Mouse (Mus musculus) ES-E14 (cell line): ENCODE data around the gene Gm6525. TPM values are rescaled to one million over a fixed set of nuclear protein-coding genes. Genes with fewer than 3 reads are reported as not detected.

Experiments
- DNase-seq: peaks from one replicate; pipeline ENCODE4 v3.0.0-alpha.2; 2013; ENCODE audit warnings: low read depth, low spot score
- H3K27ac ChIP-seq: 2 replicates; pipeline ENCODE4 v1.5.1; 2012; ENCODE audit warnings: low read depth, mild to moderate bottlenecking, low read length, moderate library complexity, mixed read lengths; ENCODE audit not compliant: poor library complexity, insufficient read depth, severe bottlenecking
- H3K36me3 ChIP-seq: 2 replicates; pipeline ENCODE4 v1.6.1; 2012; ENCODE audit warnings: mild to moderate bottlenecking, low read length, moderate library complexity, mixed read lengths; ENCODE audit not compliant: control insufficient read depth, poor library complexity, insufficient read depth, severe bottlenecking
- H3K4me1 ChIP-seq, 2 experiments: fragments of 150-350 bp in 1 of 2; sonication (generic) in 1 of 2; 2 replicates each; pipeline ENCODE4 v1.6.1; 2012; ENCODE audit warnings: low read length in 2 of 2, mild to moderate bottlenecking in 1 of 2, mixed read lengths in 1 of 2; ENCODE audit not compliant: control insufficient read depth in 2 of 2, insufficient read depth in 2 of 2, poor library complexity in 1 of 2
- H3K4me3 ChIP-seq, 2 experiments: fragments of 150-350 bp in 1 of 2; sonication (generic) in 1 of 2; 2 replicates each; pipeline ENCODE4 v1.5.1; 2012; ENCODE audit warnings: low read length in 2 of 2, low read depth in 1 of 2, mild to moderate bottlenecking in 1 of 2, mixed read lengths in 1 of 2; ENCODE audit not compliant: insufficient read depth in 1 of 2, poor library complexity in 1 of 2, severe bottlenecking in 1 of 2
- H3K9ac ChIP-seq: 2 replicates; pipeline ENCODE4 v1.6.1; 2012; ENCODE audit warnings: low read depth, mild to moderate bottlenecking, low read length, mixed read lengths; ENCODE audit not compliant: poor library complexity, insufficient read depth, severe bottlenecking
- H3K9me3 ChIP-seq: fragments of 150-350 bp; sonication (generic); 2 replicates; pipeline ENCODE4 v1.6.1; 2012; ENCODE audit warnings: low read depth, mild to moderate bottlenecking, low read length; ENCODE audit not compliant: control insufficient read depth, insufficient read depth
- CHD2 ChIP-seq: IDR thresholded peaks from 2 replicates; pipeline ENCODE4 v1.6.1; 2014; ENCODE audit warnings: mild to moderate bottlenecking, low read depth, low read length, inconsistent platforms
- HCFC1 ChIP-seq: IDR thresholded peaks from 2 replicates; pipeline ENCODE4 v1.6.1; 2012; ENCODE audit warnings: low read length, inconsistent platforms, borderline replicate concordance; ENCODE audit not compliant: insufficient read depth
- MAFK ChIP-seq: IDR thresholded peaks from 2 replicates; pipeline ENCODE4 v1.6.1; 2014; ENCODE audit warnings: mild to moderate bottlenecking, low read depth, low read length, inconsistent platforms; ENCODE audit not compliant: insufficient read depth
- ZC3H11A ChIP-seq: IDR thresholded peaks from 2 replicates; pipeline ENCODE4 v1.6.1; 2012; ENCODE audit warnings: low read depth, mild to moderate bottlenecking, inconsistent platforms, low read length, borderline replicate concordance
- ZNF384 ChIP-seq: IDR thresholded peaks from 2 replicates; pipeline ENCODE4 v1.6.1; 2012; ENCODE audit warnings: low read depth, low read length, inconsistent platforms
- in situ Hi-C, 2 experiments: fragments of 600-800 bp; cut with MboI; formaldehyde crosslinking; loops; one replicate each; pipeline ENCODE4 v1.15.1; 2025; ENCODE audit warnings: low sequenced_read_pairs in 2 of 2, inconsistent platforms in 1 of 2; ENCODE audit not compliant: unreplicated experiment in 2 of 2
- total RNA-seq: library from RNA; depleted of rRNA; stranded (reverse); fragments of 300-350 nt; gene quantifications from 2 replicates; pipeline ENCODE4 v1.2.3, GENCODE M21; 2012

The Gm6525 gene
- total RNA-seq, 1 experiment = 0.27 TPM

DNA sequence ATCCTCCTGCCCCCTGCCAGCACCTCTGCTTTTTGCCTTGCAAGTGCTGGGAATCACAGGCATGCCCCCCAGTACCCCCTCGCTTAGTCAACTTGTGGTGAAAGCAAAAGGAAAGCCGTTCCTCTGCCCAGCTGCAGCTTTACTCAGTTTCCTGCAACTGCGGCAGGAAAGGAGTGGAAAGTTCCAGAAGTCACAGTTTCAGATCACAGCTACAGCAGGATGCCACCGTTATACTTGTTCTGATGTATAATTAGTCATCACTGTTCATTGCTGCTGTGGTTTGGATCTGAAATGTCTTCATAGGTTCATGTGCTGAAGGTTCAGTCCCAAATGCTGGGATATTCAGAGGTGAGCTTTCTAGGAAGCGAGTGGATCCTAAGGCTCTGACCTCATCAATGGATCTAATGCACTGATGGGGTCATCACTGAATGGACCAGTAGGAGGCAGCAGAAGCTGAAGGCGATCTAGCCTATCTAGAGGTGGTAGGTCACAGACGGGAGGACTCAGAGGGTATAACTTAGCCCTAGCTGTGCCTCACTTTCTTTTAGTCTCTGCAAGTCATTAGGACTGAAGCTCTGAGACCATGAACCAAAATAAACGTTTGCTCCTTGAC is 4.4 kb upstream of the Gm6525 start:
- Histone ChIP-seq H3K4me3 (no peak overlapping the region), H3K9ac (no peak overlapping the region), H3K9me3 (no peaks in the 10 kb centered on the region), H3K27ac (no peak overlapping the region), H3K36me3 (peaks cover 7% of the 10 kb centered on the region), H3K4me1 (peaks cover 0 to 2% of the 10 kb centered on the region in 2 experiments; a peak in 2 of 4 replicates)
- TF ChIP-seq CHD2 (no peak), MAFK (no peak), HCFC1 (no peak), ZNF384 (no peak), ZC3H11A (peak; percentile 59)
- DNase-seq = no peak
- in situ Hi-C loops = loop anchor here (5.0 to 10.0 kb wide), 2 partner anchors 133 to 135 kb away; partner anchors contain the start of gene Trim2 (in 1 of the 2)

DNA sequence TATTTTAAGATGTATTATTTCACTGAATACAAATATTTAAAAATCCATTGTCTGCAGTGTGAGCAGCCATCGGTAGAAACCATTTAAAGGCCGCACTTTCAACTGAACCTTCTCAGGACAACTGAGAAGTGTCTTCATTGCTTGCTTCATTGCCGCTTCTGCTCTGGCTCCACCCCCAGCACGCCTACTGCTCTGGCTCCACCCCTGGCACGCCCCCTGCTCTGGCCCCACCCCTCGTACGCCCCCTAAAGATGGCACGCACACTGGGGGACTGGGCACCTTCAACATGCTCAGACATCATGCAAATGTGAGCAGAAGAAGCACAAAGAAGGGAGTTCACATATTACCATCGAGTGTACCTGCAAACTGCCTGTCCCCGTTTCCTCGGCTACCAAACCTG is 1.5 kb upstream of the Gm6525 start:
- Histone ChIP-seq H3K9me3 (no peaks in the 10 kb centered on the region), H3K27ac (no peak overlapping the region), H3K36me3 (peaks cover 1% of the 10 kb centered on the region; the same call in 1 of the 2 replicates), H3K9ac (no peak overlapping the region; the same call in 1 of the 2 replicates), H3K4me3 (peak overlapping the region; percentile 9 to 46; a peak in 2 of 4 replicates), H3K4me1 (peaks cover 0 to 4% of the 10 kb centered on the region in 2 experiments; a peak in 2 of 4 replicates)
- in situ Hi-C loops = loop anchor here (5.0 to 10.0 kb wide), 2 partner anchors 130 to 132 kb away; partner anchors contain the start of gene Trim2 (in 1 of the 2)
- no peak for TF ChIP-seq ZNF384
- TF ChIP-seq CHD2 = no peak
- TF ChIP-seq HCFC1 = no peak
- no peak for TF ChIP-seq ZC3H11A
- no peak for TF ChIP-seq MAFK
- no peak for DNase-seq

DNA sequence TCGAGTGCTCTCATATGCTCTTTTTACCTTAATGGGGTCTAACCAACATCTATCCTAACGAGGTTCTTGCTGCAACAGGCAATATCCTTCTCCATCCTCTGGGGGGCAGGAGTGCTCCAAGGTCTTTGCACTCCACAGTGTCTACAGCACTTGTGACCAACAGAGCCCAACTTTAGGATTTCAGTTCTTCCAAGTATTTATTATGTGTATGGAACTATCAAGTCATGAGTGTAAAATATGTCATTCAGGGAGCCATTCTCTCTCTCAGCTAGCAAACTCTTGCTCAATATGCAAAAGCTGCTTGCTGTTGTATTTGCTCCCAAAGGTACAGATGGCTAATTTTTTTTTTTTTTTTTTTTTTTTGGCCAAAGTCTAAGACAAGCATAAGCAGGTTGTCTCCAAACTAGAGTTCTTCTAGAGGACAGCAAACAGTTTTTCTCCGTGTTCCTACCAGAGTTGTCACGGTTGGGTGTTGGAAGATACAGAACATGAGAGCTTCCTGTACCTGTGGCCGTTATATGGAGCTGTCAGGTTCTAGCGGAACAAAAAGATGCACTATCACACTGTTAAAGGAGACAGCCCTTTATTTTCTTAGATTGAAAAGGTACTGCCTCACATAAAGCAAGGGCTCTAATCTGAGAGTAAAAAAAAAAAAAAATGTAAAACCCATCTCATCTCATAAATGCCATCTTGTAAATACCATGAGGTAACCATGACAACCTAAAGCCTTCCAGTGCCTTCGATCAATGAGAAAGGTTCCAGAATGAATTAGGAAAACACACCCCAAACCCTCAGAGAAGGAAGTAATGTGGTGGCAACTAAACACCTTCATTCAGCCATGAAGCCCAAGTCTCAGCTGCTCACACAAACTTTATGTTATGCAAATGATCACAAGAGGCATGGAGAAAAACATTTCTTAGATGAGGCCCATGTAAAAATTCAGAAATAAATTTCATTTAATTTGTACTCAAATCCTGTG is 1.7 kb downstream of the Gm6525 start:
- no peak overlapping the region for H3K27ac ChIP-seq
- in situ Hi-C loops = loop anchor here in 1 of 2 experiments (10.0 kb wide), 1 partner anchor 129 kb away; the partner anchor contains the start of gene Trim2
- DNase-seq = peak; percentile 68
- no peak overlapping the region for H3K4me3 ChIP-seq
- no peaks in the 10 kb centered on the region; the same call in 1 of the 2 replicates for H3K36me3 ChIP-seq
- no peak overlapping the region for H3K9ac ChIP-seq
- H3K4me1 ChIP-seq = peaks cover 6 to 15% of the 10 kb centered on the region in 2 experiments
- TF ChIP-seq ZNF384 = peak; percentile 81
- TF ChIP-seq CHD2 = no peak
- peak; percentile 98 for TF ChIP-seq ZC3H11A
- no peaks in the 10 kb centered on the region for H3K9me3 ChIP-seq

DNA sequence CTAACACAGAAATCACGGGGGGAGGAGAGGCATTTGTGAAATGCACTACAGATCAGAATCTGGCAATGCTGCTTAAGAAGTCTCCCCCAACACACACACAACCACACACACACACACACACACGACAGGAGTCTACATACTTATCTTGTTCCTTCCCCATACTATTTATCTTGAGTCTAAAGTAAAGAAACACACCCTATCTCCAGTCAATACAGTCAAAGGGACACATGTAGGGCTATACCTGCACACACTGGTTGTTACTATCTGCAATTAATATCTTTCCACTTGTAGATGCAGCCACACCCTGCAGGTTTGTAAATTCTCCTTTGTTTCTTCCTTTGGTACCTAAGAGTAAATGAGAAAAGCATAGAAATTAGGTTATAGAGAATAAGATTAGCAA is 3.9 kb downstream of the Gm6525 start:
- no peak for DNase-seq
- in situ Hi-C loops = loop anchor here in 1 of 2 experiments (10.0 kb wide), 1 partner anchor 127 kb away; the partner anchor contains the start of gene Trim2
- H3K36me3 ChIP-seq = no peaks in the 10 kb centered on the region; the same call in 1 of the 2 replicates
- H3K4me3 ChIP-seq = no peak overlapping the region
- no peak overlapping the region for H3K27ac ChIP-seq
- no peaks in the 10 kb centered on the region for H3K9me3 ChIP-seq
- peaks cover 12 to 17% of the 10 kb centered on the region in 2 experiments for H3K4me1 ChIP-seq
- TF ChIP-seq HCFC1 = no peak
- no peak for TF ChIP-seq CHD2
- TF ChIP-seq ZNF384 = no peak
- no peak for TF ChIP-seq MAFK
- TF ChIP-seq ZC3H11A = no peak
- H3K9ac ChIP-seq = no peak overlapping the region
